Mouse (Mus musculus) midbrain, embryonic 15.5 days (tissue): Measurements from ENCODE around the gene Ubr1. TPM values are rescaled to one million over a fixed set of nuclear protein-coding genes. Genes with fewer than 3 reads are reported as not detected.

Experiments used
- ATAC-seq: fragments of 200-750 bp; cut with Nextera tagmentation; replicated peaks from 2 replicates; pipeline ENCODE4 v1.8.0; 2017; ENCODE audit warnings: moderate TSS enrichment
- H3K27ac ChIP-seq: fragments of 300-500 bp; sonication (generic); 2 replicates; pipeline ENCODE4 v1.5.1; 2015; ENCODE audit warnings: mild to moderate bottlenecking, inconsistent platforms
- H3K27me3 ChIP-seq: fragments of 300-500 bp; sonication (generic); replicated peaks from 2 replicates; pipeline ENCODE4 v1.6.1; 2015; ENCODE audit warnings: inconsistent platforms
- H3K36me3 ChIP-seq: fragments of 300-500 bp; sonication (generic); replicated peaks from 2 replicates; pipeline ENCODE4 v1.6.1; 2015; ENCODE audit warnings: inconsistent platforms
- H3K4me1 ChIP-seq: fragments of 300-500 bp; sonication (generic); 2 replicates; pipeline ENCODE4 v1.6.1; 2015; ENCODE audit warnings: inconsistent platforms
- H3K4me2 ChIP-seq: fragments of 300-500 bp; sonication (generic); 2 replicates; pipeline ENCODE4 v1.6.1; 2015; ENCODE audit warnings: inconsistent platforms, mild to moderate bottlenecking, moderate library complexity
- H3K4me3 ChIP-seq: fragments of 300-500 bp; sonication (generic); 2 replicates; pipeline ENCODE4 v1.5.1; 2015; ENCODE audit warnings: mild to moderate bottlenecking, inconsistent platforms
- H3K9ac ChIP-seq: fragments of 300-500 bp; sonication (generic); 2 replicates; pipeline ENCODE4 v1.6.1; 2015; ENCODE audit warnings: mild to moderate bottlenecking, inconsistent platforms
- H3K9me3 ChIP-seq: fragments of 300-500 bp; sonication (generic); 2 replicates; pipeline ENCODE4 v1.6.1; 2016; ENCODE audit warnings: inconsistent platforms
- WGBS: fragments of 180-500 bp; shearing (Covaris S2); methylation state at CpG from one replicate; pipeline ENCODE4 v1.1.7; 2015; ENCODE audit warnings: mixed read lengths; 5-methylcytosine and 5-hydroxymethylcytosine counted together
- polyA plus RNA-seq: library from polyadenylated mRNA; unstranded; fragments of >200 nt; fragmentation: Nextera tagmentation; extraction: Ambion mirVana; gene quantifications from 2 replicates; pipeline ENCODE4 v1.2.1, GENCODE M21; 2015

The Ubr1 gene
- polyA plus RNA-seq: 33.5 and 38.5 TPM in 2 replicates

DNA sequence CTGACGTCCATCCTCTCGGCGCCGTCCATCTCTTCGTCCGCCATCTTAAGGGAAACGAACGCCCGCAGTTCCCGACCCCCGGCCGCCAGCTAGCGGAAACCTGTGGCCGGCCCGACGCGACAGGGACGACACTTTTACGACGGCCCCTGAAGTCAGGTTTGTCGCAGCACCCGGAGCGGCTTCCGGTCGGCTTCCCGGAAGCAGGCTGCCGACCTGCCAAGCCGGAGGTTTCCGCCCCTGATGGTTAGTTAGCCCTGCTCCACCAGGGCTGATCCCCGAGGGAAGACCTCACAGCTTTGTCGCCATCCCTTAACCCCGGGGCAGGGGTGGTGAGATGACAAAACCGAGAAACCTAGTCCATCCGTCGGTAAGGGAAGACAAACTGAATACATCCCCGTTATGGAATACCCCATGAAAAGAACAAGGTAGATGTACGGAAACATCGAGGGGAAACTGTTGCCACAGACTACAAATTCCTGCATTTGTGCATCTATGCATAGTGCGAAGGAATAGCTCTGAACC, at the start of gene Ubr1:
Ubr1 (minus strand) TSS at position 157 of the 522 bp plus-strand sequence.
- peak within 1 kb of the TSS; percentile 89 for H3K4me3 ChIP-seq
- peak within 1 kb of the TSS; percentile 85 for H3K9ac ChIP-seq
- no peaks in the 10 kb centered on the region for H3K36me3 ChIP-seq
- H3K4me1 ChIP-seq: peaks cover 32% of the 10 kb centered on the region
- ATAC-seq: peak; percentile 95
- peak within 1 kb of the TSS; percentile 91 for H3K27ac ChIP-seq
- 0 out of 2 replicates have a peak, but pooled peaks cover 3% of the 10 kb centered on the region for H3K27me3 ChIP-seq
- WGBS: under 1% methylated on average over 39 of the region's 39 CpGs
- peak within 1 kb of the TSS; percentile 71 for H3K4me2 ChIP-seq
- H3K9me3 ChIP-seq: no peaks in the 10 kb centered on the region

DNA sequence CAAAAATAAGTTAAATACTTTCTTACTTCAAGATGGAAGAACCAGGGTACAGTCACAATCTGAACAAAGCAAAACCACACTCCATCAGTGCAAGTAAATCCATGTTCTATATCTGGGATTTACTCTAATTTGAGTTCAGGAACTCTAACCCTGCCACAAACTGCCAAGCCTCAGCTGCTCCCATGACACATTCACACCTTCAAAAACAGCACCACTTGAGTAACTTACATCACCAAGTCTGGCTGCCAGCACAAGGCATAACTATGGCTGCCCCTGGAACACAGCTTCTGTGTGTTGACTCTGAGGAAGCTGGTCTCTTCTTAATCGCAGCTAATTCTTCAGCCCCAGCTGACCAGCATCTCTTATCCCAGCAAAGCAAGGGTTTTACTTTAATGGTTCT, 46.6 kb upstream of the Ubr1 start:
- H3K27me3 ChIP-seq: no peaks in the 10 kb centered on the region
- WGBS: 97% methylated on average over 1 of the region's 1 CpGs
- no peak overlapping the region for H3K4me2 ChIP-seq
- H3K36me3 ChIP-seq: peaks cover 31% of the 10 kb centered on the region
- no peak overlapping the region for H3K4me3 ChIP-seq
- no peak for ATAC-seq
- H3K9me3 ChIP-seq: no peaks in the 10 kb centered on the region
- H3K9ac ChIP-seq: no peak overlapping the region
- H3K4me1 ChIP-seq: no peaks in the 10 kb centered on the region
- no peak overlapping the region for H3K27ac ChIP-seq

DNA sequence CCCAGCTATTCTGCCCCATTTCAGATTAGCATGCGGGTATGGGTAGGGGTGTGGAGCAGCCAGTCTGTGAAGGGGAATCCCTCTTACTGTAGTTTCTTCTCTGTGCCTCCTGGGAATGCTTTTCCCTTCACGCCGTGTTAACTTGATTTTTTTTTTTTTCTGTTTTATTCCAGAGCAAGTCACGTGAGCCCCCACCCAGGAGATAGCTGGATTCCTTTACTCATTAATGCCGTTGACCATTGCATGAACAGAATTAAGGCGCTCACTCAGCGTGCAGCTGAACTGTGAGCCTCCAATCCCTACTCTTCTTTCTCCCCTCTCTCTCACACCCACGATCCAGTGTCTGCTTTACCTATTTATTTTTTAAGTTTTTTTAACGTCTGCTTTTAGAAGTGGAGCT, 45.7 kb upstream of the Ubr1 start:
- Histone ChIP-seq H3K4me2 (no peak overlapping the region), H3K27ac (no peak overlapping the region), H3K4me1 (no peaks in the 10 kb centered on the region), H3K9me3 (no peaks in the 10 kb centered on the region), H3K36me3 (peaks cover 40% of the 10 kb centered on the region), H3K4me3 (no peak overlapping the region), H3K27me3 (no peaks in the 10 kb centered on the region), H3K9ac (no peak overlapping the region)
- ATAC-seq: no peak
- WGBS: 84% methylated on average over 9 of the region's 9 CpGs

DNA sequence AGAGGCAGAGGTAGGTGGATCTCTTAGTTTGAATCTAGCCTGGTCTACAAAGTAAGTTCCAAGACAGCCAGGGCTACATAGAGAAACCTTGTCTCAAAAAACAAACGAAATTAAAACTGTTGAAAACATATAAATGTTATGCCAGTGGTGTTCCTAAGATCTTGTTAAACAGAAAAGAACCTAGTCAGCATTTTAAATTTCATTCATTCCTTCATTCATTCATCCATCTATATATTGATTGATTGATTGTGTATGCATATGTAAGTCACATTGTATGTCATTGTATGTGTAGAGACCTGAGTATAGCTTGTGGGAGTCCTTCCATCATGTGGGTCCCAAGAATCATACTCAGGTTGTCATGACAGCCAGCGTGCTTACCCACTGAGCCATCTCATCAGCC, 45.0 kb upstream of the Ubr1 start:
- Histone ChIP-seq H3K27me3 (no peaks in the 10 kb centered on the region), H3K27ac (no peak overlapping the region), H3K4me1 (no peaks in the 10 kb centered on the region), H3K9me3 (no peaks in the 10 kb centered on the region), H3K9ac (no peak overlapping the region), H3K36me3 (peaks cover 41% of the 10 kb centered on the region), H3K4me3 (no peak overlapping the region), H3K4me2 (no peak overlapping the region)
- ATAC-seq: no peak
- WGBS: 88% methylated on average over 2 of the region's 2 CpGs

DNA sequence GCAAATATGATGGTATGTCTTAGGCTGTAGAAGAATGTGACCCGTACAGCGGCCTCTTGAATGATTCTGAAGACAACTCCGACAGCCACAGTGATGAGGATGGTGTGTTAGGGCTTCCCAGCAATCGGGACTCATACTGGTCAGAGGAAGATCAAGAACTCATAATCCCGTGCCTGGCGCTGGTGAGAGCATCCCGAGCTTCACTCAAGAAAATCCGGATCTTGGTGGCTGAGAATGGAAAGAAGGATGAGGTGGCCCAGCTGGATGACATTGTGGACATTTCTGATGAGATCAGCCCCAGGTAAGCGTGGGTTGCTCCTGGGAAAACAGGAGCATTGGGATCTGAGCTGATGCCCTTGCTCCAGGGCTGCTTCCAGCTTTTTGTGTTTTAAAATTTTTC, 42.2 kb upstream of the Ubr1 start:
- 91% methylated on average over 9 of the region's 9 CpGs for WGBS
- peaks cover 38% of the 10 kb centered on the region for H3K36me3 ChIP-seq

DNA sequence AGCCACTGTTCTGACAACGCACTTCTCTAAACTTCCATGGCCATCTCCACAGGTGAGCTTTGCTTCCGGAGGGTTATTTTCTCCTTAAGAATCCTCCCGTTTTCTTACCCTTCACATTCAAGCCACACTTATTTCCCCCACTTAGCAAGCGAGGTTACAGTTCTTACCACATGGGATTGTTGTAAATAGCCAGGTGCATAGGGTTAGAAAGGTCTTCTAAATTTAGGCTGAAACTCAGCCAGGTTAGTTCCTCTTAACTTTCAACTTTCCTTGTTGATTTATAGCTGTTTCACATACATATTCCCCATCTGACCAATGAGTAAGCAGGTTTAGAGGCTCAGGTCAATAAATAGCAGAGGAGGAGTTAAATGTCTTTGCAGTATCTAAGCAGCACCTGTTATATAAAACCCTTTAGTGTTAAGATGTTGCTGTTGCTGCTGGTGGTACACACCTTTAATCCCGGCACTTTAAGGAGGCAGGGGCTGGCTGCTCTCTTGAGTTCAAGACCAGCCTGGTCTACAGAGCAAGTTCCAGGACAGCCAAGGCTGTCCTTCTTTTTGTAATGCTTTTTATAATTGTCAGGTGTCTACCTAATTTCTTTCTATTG, 38.7 kb upstream of the Ubr1 start:
- no peaks in the 10 kb centered on the region for H3K27me3 ChIP-seq
- peak overlapping the region; percentile 89 for H3K4me2 ChIP-seq
- H3K4me1 ChIP-seq: peaks cover 11% of the 10 kb centered on the region
- peak overlapping the region; percentile 87 for H3K9ac ChIP-seq
- 31% methylated on average over 5 of the region's 5 CpGs for WGBS
- no peaks in the 10 kb centered on the region for H3K9me3 ChIP-seq
- H3K4me3 ChIP-seq: peak overlapping the region; percentile 93
- no peak overlapping the region for H3K27ac ChIP-seq
- H3K36me3 ChIP-seq: peaks cover 17% of the 10 kb centered on the region
- no peak for ATAC-seq

More for the DNA sequence above, 42.2 kb upstream of the Ubr1 start:
- ATAC-seq: no peak
- H3K4me2 ChIP-seq: no peak overlapping the region
- no peak overlapping the region for H3K4me3 ChIP-seq
- H3K9ac ChIP-seq: no peak overlapping the region
- no peaks in the 10 kb centered on the region for H3K9me3 ChIP-seq
- H3K27ac ChIP-seq: no peak overlapping the region
- H3K27me3 ChIP-seq: no peaks in the 10 kb centered on the region
- H3K4me1 ChIP-seq: peaks cover 11% of the 10 kb centered on the region

DNA sequence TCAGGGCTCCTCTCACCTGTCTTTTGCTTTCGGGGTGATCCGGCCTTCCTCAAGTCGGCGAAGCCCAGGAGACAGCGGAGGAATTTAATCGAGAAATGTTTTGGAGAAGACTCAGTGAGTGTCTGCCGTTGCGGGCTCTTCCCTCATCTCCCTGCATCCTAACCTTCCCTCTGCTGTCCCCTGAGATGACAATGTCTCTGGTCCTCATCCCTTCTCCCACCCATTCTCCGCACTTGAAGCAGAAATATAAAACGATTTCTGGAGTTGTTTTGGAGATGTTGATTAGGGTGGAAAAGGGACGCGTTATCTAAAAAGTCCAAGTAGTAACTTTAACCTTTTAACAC, 38.1 kb upstream of the Ubr1 start:
- Histone ChIP-seq H3K27me3 (no peaks in the 10 kb centered on the region), H3K36me3 (peaks cover 17% of the 10 kb centered on the region), H3K4me1 (peaks cover 11% of the 10 kb centered on the region), H3K27ac (peak overlapping the region; percentile 70), H3K4me2 (peak overlapping the region; percentile 89), H3K9me3 (no peaks in the 10 kb centered on the region), H3K9ac (peak overlapping the region; percentile 87), H3K4me3 (peak overlapping the region; percentile 93)
- 2% methylated on average over 12 of the region's 12 CpGs for WGBS
- peak; percentile 28; the same call in 1 of the 2 replicates for ATAC-seq

DNA sequence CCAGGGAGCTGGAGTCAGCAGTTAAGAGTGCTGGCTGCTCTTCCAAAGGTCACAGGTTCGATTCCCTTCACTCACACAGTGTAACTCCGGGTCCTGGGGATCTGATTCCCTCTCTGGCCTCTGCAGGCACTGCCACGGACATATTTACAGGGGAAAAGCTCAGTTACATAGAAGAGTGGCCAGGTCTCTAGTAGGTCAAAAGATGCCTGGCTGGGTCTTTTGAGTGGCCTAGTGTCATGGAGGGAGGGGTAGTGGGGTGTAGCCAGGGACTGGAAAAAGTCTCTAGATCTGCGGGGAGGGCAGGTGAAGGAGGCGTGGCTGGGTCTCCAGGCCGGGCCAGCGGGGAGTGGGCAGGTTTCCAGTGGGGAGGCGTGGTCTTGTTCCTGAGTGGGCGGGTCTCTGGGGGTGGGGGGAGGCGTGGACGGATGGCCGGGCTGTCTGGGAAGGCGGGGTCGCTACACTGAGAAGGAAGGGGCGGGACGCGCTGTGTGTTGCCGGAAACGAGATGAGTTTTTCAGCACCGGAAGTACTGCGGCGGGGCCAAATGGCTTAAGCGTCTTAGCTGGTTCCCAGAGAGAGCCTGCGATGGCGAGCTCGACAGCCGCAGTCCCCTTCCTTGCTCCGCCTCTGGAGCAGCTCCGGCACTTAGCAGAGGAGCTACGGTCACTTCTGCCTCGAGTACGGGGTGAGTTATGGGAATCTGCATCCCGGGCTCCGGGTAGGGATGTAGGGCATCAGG, 37.6 kb upstream of the Ubr1 start, which contains the start of gene Ccndbp1:
Ccndbp1 (plus strand) TSS at position 479 of the 739 bp plus-strand sequence.
- no peaks in the 10 kb centered on the region for H3K27me3 ChIP-seq
- WGBS: 2% methylated on average over 32 of the region's 34 CpGs
- H3K4me1 ChIP-seq: peaks cover 11% of the 10 kb centered on the region
- peak within 1 kb of the TSS; percentile 93 for H3K4me3 ChIP-seq
- no peaks in the 10 kb centered on the region for H3K9me3 ChIP-seq
- H3K4me2 ChIP-seq: peak within 1 kb of the TSS; percentile 89
- ATAC-seq: peak; percentile 98
- H3K27ac ChIP-seq: peak within 1 kb of the TSS; percentile 70
- H3K9ac ChIP-seq: peak within 1 kb of the TSS; percentile 87
- H3K36me3 ChIP-seq: peaks cover 17% of the 10 kb centered on the region

DNA sequence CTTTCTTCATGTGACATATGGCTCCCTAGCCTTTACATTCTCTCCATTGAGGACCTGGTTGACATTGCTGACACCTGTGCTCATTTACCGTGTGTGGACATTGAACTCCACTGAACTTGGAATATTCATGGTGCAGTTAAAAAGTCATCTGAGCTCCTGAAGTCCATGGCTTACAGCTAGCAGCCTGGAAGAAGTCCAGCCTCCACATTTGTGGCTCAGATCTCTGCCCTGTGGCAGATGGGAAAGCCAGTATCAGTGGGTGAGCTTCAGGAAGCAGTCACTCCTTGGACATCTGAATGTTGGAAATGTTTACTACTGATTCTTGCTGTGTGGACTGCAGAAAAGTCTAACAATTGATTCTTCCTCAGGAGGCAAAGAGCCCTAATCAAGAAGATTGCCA, 36.5 kb upstream of the Ubr1 start:
- no peaks in the 10 kb centered on the region for H3K9me3 ChIP-seq
- H3K27me3 ChIP-seq: no peaks in the 10 kb centered on the region
- H3K4me3 ChIP-seq: no peak overlapping the region
- no peak overlapping the region for H3K27ac ChIP-seq
- H3K36me3 ChIP-seq: peaks cover 8% of the 10 kb centered on the region; the same call in 1 of the 2 replicates
- H3K4me1 ChIP-seq: peaks cover 11% of the 10 kb centered on the region
- H3K4me2 ChIP-seq: no peak overlapping the region
- no peak for ATAC-seq
- no peak overlapping the region for H3K9ac ChIP-seq
- 95% methylated on average over 1 of the region's 1 CpGs for WGBS

DNA sequence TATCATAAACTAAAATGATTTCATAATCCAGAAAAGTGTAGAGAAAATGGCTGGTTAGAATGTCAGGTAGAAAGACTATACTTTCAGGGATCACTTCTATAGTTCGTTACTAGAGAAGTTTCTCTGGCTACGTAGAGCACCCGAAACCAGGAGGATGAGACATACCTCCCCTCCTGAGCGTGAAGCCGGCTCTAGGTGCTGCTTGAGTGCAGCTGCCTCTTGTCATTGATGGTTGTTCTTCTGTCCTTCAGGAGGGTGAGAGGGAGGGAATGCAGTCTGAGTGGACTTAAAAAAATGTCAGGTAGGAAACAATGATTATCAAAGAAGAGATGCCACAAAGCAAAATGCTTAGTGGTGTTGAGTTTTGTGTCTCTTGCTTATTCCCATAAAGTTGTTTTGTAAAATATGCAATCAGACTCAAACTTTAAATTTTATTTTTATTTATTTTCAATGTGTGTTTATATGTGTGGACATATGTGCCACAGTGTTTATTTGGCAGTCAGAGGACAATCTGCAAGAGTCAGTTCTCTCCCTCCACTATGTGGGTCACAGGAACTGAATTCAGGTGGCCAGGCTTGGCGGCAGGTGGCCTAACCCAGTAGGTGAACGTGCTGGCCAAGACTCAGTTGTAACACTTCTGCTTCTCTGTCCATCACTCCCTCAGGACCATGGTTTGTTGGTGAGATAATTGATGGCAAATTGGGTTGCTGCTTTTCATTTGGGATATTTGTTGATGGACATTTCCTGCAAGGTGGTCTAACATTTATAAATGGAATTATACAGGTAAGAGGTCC, 33.7 kb upstream of the Ubr1 start:
- H3K36me3 ChIP-seq: no peaks in the 10 kb centered on the region
- WGBS: 85% methylated on average over 7 of the region's 7 CpGs
- H3K9ac ChIP-seq: no peak overlapping the region
- ATAC-seq: no peak
- no peak overlapping the region for H3K4me2 ChIP-seq
- peaks cover 6% of the 10 kb centered on the region for H3K4me1 ChIP-seq
- no peaks in the 10 kb centered on the region for H3K9me3 ChIP-seq
- no peak overlapping the region for H3K27ac ChIP-seq
- H3K4me3 ChIP-seq: no peak overlapping the region
- no peaks in the 10 kb centered on the region for H3K27me3 ChIP-seq

DNA sequence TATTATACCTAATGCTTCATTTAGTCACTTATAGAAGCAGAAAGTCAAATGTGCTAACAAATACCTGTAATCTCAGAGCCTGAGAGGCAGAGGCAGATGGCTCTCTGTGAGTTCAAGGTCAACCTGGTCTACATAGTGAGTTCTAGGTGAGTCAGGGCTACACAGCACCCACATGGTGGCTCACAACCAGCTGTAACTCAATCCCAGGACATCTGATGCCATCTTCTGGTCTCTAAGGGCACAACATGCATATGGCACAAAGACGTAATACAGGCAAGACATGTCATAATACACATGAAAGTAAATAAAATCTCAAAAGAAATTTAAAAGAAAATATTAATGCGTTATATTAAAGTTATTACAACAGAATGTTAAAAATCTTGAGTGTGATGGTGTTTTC, 33.1 kb upstream of the Ubr1 start:
- no peak for ATAC-seq
- Histone ChIP-seq H3K4me1 (no peaks in the 10 kb centered on the region), H3K4me2 (no peak overlapping the region), H3K27me3 (no peaks in the 10 kb centered on the region), H3K27ac (no peak overlapping the region), H3K9ac (no peak overlapping the region), H3K4me3 (no peak overlapping the region), H3K9me3 (no peaks in the 10 kb centered on the region), H3K36me3 (no peaks in the 10 kb centered on the region)
- WGBS: 69% methylated on average over 2 of the region's 2 CpGs

DNA sequence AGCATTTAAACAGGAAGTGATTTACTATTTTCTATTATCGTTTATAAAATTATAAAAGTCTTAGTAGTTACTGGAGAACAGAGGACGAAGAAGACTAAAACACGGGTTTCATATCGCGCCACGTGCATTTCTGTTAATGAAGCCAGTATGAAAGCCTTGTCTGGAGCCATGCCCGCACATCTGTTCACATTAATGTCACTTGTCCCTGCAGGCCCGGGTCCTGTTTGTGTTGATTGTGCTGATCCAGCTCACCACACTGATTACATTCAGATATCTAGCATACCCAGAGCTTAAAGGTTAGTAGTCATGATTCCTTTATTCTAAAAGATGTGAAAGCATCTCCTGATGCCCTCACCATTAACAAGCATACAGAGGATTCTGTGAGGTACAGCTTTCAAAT, 28.3 kb upstream of the Ubr1 start:
- H3K27ac ChIP-seq: no peak overlapping the region
- H3K9ac ChIP-seq: no peak overlapping the region

More for the DNA sequence above, 28.3 kb upstream of the Ubr1 start:
- no peak for ATAC-seq
- Histone ChIP-seq H3K27me3 (no peaks in the 10 kb centered on the region), H3K4me1 (no peaks in the 10 kb centered on the region), H3K4me2 (no peak overlapping the region), H3K36me3 (no peaks in the 10 kb centered on the region), H3K9me3 (no peaks in the 10 kb centered on the region), H3K4me3 (no peak overlapping the region)
- WGBS: 88% methylated on average over 8 of the region's 8 CpGs
